Mouse (Mus musculus) E14TG2a.4 (cell line): ENCODE data around the gene Hoxd4.

Experiments
- CTCF ChIP-seq: conservative IDR thresholded peaks from 2 replicates; pipeline ENCODE4 v1.5.1; 2014; ENCODE audit warnings: low read length
- NANOG ChIP-seq: IDR thresholded peaks from 2 replicates; pipeline ENCODE4 v1.6.1; 2014; ENCODE audit warnings: borderline replicate concordance, low read length, mixed read lengths
- POU5F1 ChIP-seq: IDR thresholded peaks from 2 replicates; pipeline ENCODE4 v1.6.1; 2014; ENCODE audit warnings: low read length, borderline replicate concordance

- TF ChIP-seq CTCF (no peak), POU5F1 (no peak), NANOG (no peak)
Measured at GRCm38 (mm10) chr2:74703720-74704392, 7.9 kb upstream of the Hoxd4 start.
